Mouse (Mus musculus): ENCODE data around the gene Guca1a.
A peak's percentile ranks its signal among the peaks of the same experiment; 100 is the strongest.

DNA sequence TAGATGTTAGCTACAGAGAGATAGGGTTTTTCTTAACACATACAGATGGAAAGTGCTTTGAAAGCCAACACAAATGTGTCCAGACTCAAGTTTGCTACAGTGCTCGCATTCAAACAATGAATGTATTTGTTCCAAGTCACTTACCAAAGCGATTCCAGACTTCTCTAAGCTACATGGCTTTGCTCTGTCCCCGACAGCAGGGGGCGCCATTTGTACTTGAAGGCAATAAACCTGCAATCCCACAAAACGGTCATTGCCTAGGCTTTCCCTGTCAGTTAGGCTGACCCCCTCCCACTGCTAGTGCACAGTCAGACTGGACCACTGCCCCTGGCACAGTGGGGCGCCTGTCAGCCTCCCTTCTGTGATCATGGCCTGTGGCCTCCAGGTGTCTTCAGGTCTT, 40.4 kb downstream of the Guca1a start:
- TF ChIP-seq CTCF (IDR thresholded peaks at IDR 0.05; ENCODE audit: low read depth) (peak; percentile 80), EP300 (IDR thresholded peaks at IDR 0.05; ENCODE audit: low read depth) (no peak)
